Mouse (Mus musculus): ENCODE data around the gene Pou2af1. TPM values are rescaled to one million over a fixed set of nuclear protein-coding genes. Genes with fewer than 3 reads are reported as not detected.

The Pou2af1 gene
- polyA plus RNA-seq, 1 experiment, result 0.52 TPM

- no peaks in the 10 kb centered on the region for H3K4me1 ChIP-seq (ENCODE audit: control insufficient read depth, insufficient read depth, low read length)
- H3K27ac ChIP-seq (ENCODE audit: control insufficient read depth, insufficient read depth, low read depth, low read length), result no peak overlapping the region
- H3K4me3 ChIP-seq (ENCODE audit: control insufficient read depth, low read depth, low read length), result no peak overlapping the region
- no peaks in the 10 kb centered on the region for H3K36me3 ChIP-seq (ENCODE audit: control insufficient read depth, insufficient read depth, low read length)
- no peaks in the 10 kb centered on the region for H3K27me3 ChIP-seq (ENCODE audit: control insufficient read depth, insufficient read depth, low read length)
- TF ChIP-seq CTCF (IDR thresholded peaks at IDR 0.05; ENCODE audit: control insufficient read depth, insufficient read depth, insufficient replicate concordance, low read depth, low read length) (no peak), POLR2A (IDR thresholded peaks at IDR 0.05; ENCODE audit: control insufficient read depth, low read depth, low read length) (no peak)
Measured at GRCm38 (mm10) chr9:51225636-51226166, 12.2 kb downstream of the Pou2af1 start.

GRCm38 (mm10) chr9:51230701-51231389 lies 17.3 kb downstream of the Pou2af1 start:
- no peak overlapping the region for H3K27ac ChIP-seq (ENCODE audit: control insufficient read depth, insufficient read depth, low read depth, low read length)
- H3K27me3 ChIP-seq (ENCODE audit: control insufficient read depth, insufficient read depth, low read length), result no peaks in the 10 kb centered on the region

GRCm38 (mm10) chr9:51232163-51232562 lies 18.7 kb downstream of the Pou2af1 start:
- H3K4me1 ChIP-seq (ENCODE audit: control insufficient read depth, insufficient read depth, low read length), result no peaks in the 10 kb centered on the region
- TF ChIP-seq CTCF (IDR thresholded peaks at IDR 0.05; ENCODE audit: control insufficient read depth, insufficient read depth, insufficient replicate concordance, low read depth, low read length), result no peak
- TF ChIP-seq POLR2A (IDR thresholded peaks at IDR 0.05; ENCODE audit: control insufficient read depth, low read depth, low read length), result no peak
- H3K27me3 ChIP-seq (ENCODE audit: control insufficient read depth, insufficient read depth, low read length), result no peaks in the 10 kb centered on the region
- no peak overlapping the region for H3K27ac ChIP-seq (ENCODE audit: control insufficient read depth, insufficient read depth, low read depth, low read length)
- no peak overlapping the region for H3K4me3 ChIP-seq (ENCODE audit: control insufficient read depth, low read depth, low read length)
- H3K36me3 ChIP-seq (ENCODE audit: control insufficient read depth, insufficient read depth, low read length), result no peaks in the 10 kb centered on the region

More at GRCm38 (mm10) chr9:51230701-51231389, 17.3 kb downstream of the Pou2af1 start:
- TF ChIP-seq POLR2A (IDR thresholded peaks at IDR 0.05; ENCODE audit: control insufficient read depth, low read depth, low read length) (no peak), CTCF (IDR thresholded peaks at IDR 0.05; ENCODE audit: control insufficient read depth, insufficient read depth, insufficient replicate concordance, low read depth, low read length) (no peak)
- Histone ChIP-seq H3K36me3 (ENCODE audit: control insufficient read depth, insufficient read depth, low read length) (no peaks in the 10 kb centered on the region), H3K4me1 (ENCODE audit: control insufficient read depth, insufficient read depth, low read length) (no peaks in the 10 kb centered on the region), H3K4me3 (ENCODE audit: control insufficient read depth, low read depth, low read length) (no peak overlapping the region)

GRCm38 (mm10) chr9:51238741-51239385 lies 25.4 kb downstream of the Pou2af1 start:
- TF ChIP-seq POLR2A (IDR thresholded peaks at IDR 0.05; ENCODE audit: control insufficient read depth, low read depth, low read length) (no peak), CTCF (IDR thresholded peaks at IDR 0.05; ENCODE audit: control insufficient read depth, insufficient read depth, insufficient replicate concordance, low read depth, low read length) (no peak)
- Histone ChIP-seq H3K4me1 (ENCODE audit: control insufficient read depth, insufficient read depth, low read length) (no peaks in the 10 kb centered on the region; the same call in 1 of the 2 replicates), H3K27ac (ENCODE audit: control insufficient read depth, insufficient read depth, low read depth, low read length) (no peak overlapping the region), H3K27me3 (ENCODE audit: control insufficient read depth, insufficient read depth, low read length) (no peaks in the 10 kb centered on the region), H3K4me3 (ENCODE audit: control insufficient read depth, low read depth, low read length) (no peak overlapping the region), H3K36me3 (ENCODE audit: control insufficient read depth, insufficient read depth, low read length) (no peaks in the 10 kb centered on the region)

- no peak for TF ChIP-seq CTCF (IDR thresholded peaks at IDR 0.05; ENCODE audit: control insufficient read depth, insufficient read depth, insufficient replicate concordance, low read depth, low read length)
- TF ChIP-seq POLR2A (IDR thresholded peaks at IDR 0.05; ENCODE audit: control insufficient read depth, low read depth, low read length), result no peak
- Histone ChIP-seq H3K27me3 (ENCODE audit: control insufficient read depth, insufficient read depth, low read length) (no peaks in the 10 kb centered on the region), H3K27ac (ENCODE audit: control insufficient read depth, insufficient read depth, low read depth, low read length) (no peak overlapping the region), H3K36me3 (ENCODE audit: control insufficient read depth, insufficient read depth, low read length) (no peaks in the 10 kb centered on the region), H3K4me1 (ENCODE audit: control insufficient read depth, insufficient read depth, low read length) (no peaks in the 10 kb centered on the region), H3K4me3 (ENCODE audit: control insufficient read depth, low read depth, low read length) (no peak overlapping the region)
Measured at GRCm38 (mm10) chr9:51256780-51257502, 43.4 kb downstream of the Pou2af1 start.

- Histone ChIP-seq H3K36me3 (ENCODE audit: control insufficient read depth, insufficient read depth, low read length) (no peaks in the 10 kb centered on the region), H3K27me3 (ENCODE audit: control insufficient read depth, insufficient read depth, low read length) (no peaks in the 10 kb centered on the region), H3K4me3 (ENCODE audit: control insufficient read depth, low read depth, low read length) (no peak overlapping the region), H3K4me1 (ENCODE audit: control insufficient read depth, insufficient read depth, low read length) (peaks cover 8% of the 10 kb centered on the region), H3K27ac (ENCODE audit: control insufficient read depth, insufficient read depth, low read depth, low read length) (no peak overlapping the region)
- TF ChIP-seq POLR2A (IDR thresholded peaks at IDR 0.05; ENCODE audit: control insufficient read depth, low read depth, low read length), result no peak
- TF ChIP-seq CTCF (IDR thresholded peaks at IDR 0.05; ENCODE audit: control insufficient read depth, insufficient read depth, insufficient replicate concordance, low read depth, low read length), result no peak
Measured at GRCm38 (mm10) chr9:51258426-51258825, 44.9 kb downstream of the Pou2af1 start.

- H3K36me3 ChIP-seq (ENCODE audit: control insufficient read depth, insufficient read depth, low read length), result no peaks in the 10 kb centered on the region
- no peaks in the 10 kb centered on the region for H3K4me1 ChIP-seq (ENCODE audit: control insufficient read depth, insufficient read depth, low read length)
- no peaks in the 10 kb centered on the region for H3K27me3 ChIP-seq (ENCODE audit: control insufficient read depth, insufficient read depth, low read length)
- H3K27ac ChIP-seq (ENCODE audit: control insufficient read depth, insufficient read depth, low read depth, low read length), result no peak overlapping the region
- H3K4me3 ChIP-seq (ENCODE audit: control insufficient read depth, low read depth, low read length), result no peak overlapping the region
- TF ChIP-seq CTCF (IDR thresholded peaks at IDR 0.05; ENCODE audit: control insufficient read depth, insufficient read depth, insufficient replicate concordance, low read depth, low read length) (no peak), POLR2A (IDR thresholded peaks at IDR 0.05; ENCODE audit: control insufficient read depth, low read depth, low read length) (no peak)
Measured at GRCm38 (mm10) chr9:51268852-51269251, 55.3 kb downstream of the Pou2af1 start.

Measured in testis, adult 2 months (tissue).